Mouse (Mus musculus): ENCODE results near the gene Taldo1. TPM values are rescaled to one million over a fixed set of nuclear protein-coding genes. Genes with fewer than 3 reads are reported as not detected.
A peak's percentile ranks its signal among the peaks of the same experiment; 100 is the strongest.
"Not testable (repeated sequence)": the region's sequence is repeated elsewhere in the genome, so short reads cannot be mapped to it uniquely, and the experiment has no call there.

The Taldo1 gene
- polyA plus RNA-seq, 1 experiment from 2014 or later, result 378 TPM

- Histone ChIP-seq H3K9me3 (no peaks in the 10 kb centered on the region), H3K4me3 (peak overlapping the region; percentile 80), H3K27me3 (ENCODE audit: insufficient read depth, poor library complexity, severe bottlenecking) (peaks cover 9% of the 10 kb centered on the region; the same call in 1 of the 2 replicates), H3K4me1 (replicated peaks) (peaks cover 22% of the 10 kb centered on the region), H3K27ac (peak overlapping the region; percentile 89), H3K36me3 (peaks cover 21% of the 10 kb centered on the region)
- 40% methylated on average over 9 of the region's 9 CpGs for WGBS
- no peak for DNase-seq (ENCODE audit: low spot score)
Observed at GRCm38 (mm10) chr7:141392552-141393222, 688 bp downstream of the Taldo1 start.

GRCm38 (mm10) chr7:141394158-141394557 lies 2.2 kb downstream of the Taldo1 start:
- H3K36me3 ChIP-seq, result peaks cover 36% of the 10 kb centered on the region
- H3K27me3 ChIP-seq (ENCODE audit: insufficient read depth, poor library complexity, severe bottlenecking), result peaks cover 9% of the 10 kb centered on the region; the same call in 1 of the 2 replicates
- H3K4me3 ChIP-seq, result no peak overlapping the region
- no peaks in the 10 kb centered on the region for H3K9me3 ChIP-seq
- 91% methylated on average over 7 of the region's 7 CpGs for WGBS
- no peak overlapping the region for H3K27ac ChIP-seq
- no peak for DNase-seq (ENCODE audit: low spot score)
- H3K4me1 ChIP-seq (replicated peaks), result peaks cover 22% of the 10 kb centered on the region

GRCm38 (mm10) chr7:141394771-141395170 lies 2.8 kb downstream of the Taldo1 start:
- WGBS, result 24% methylated on average over 6 of the region's 6 CpGs
- Histone ChIP-seq H3K27me3 (ENCODE audit: insufficient read depth, poor library complexity, severe bottlenecking) (peaks cover 9% of the 10 kb centered on the region; the same call in 1 of the 2 replicates), H3K4me3 (no peak overlapping the region), H3K27ac (no peak overlapping the region), H3K9me3 (no peaks in the 10 kb centered on the region), H3K36me3 (peaks cover 42% of the 10 kb centered on the region), H3K4me1 (replicated peaks) (peaks cover 22% of the 10 kb centered on the region)
- DNase-seq (ENCODE audit: low spot score), result peak; percentile 82

- Histone ChIP-seq H3K9me3 (no peaks in the 10 kb centered on the region), H3K4me1 (replicated peaks) (peaks cover 22% of the 10 kb centered on the region), H3K27me3 (ENCODE audit: insufficient read depth, poor library complexity, severe bottlenecking) (peaks cover 6% of the 10 kb centered on the region; the same call in 1 of the 2 replicates), H3K27ac (no peak overlapping the region), H3K36me3 (peaks cover 48% of the 10 kb centered on the region), H3K4me3 (no peak overlapping the region)
- WGBS, result 82% methylated on average over 1 of the region's 1 CpGs
- no peak for DNase-seq (ENCODE audit: low spot score)
Observed at GRCm38 (mm10) chr7:141395348-141395747, 3.3 kb downstream of the Taldo1 start.

GRCm38 (mm10) chr7:141403305-141403704 lies 11.3 kb downstream of the Taldo1 start:
- DNase-seq (ENCODE audit: low spot score), result peak; percentile 54
- Histone ChIP-seq H3K27ac (no peak overlapping the region), H3K4me3 (no peak overlapping the region), H3K4me1 (replicated peaks) (no peaks in the 10 kb centered on the region), H3K36me3 (peaks cover 75% of the 10 kb centered on the region), H3K27me3 (ENCODE audit: insufficient read depth, poor library complexity, severe bottlenecking) (no peaks in the 10 kb centered on the region), H3K9me3 (0 out of 2 replicates have a peak, but pooled peaks cover 2% of the 10 kb centered on the region)
- WGBS, result 51% methylated on average over 5 of the region's 5 CpGs

GRCm38 (mm10) chr7:141405466-141405865 lies 13.5 kb downstream of the Taldo1 start:
- peaks cover 8% of the 10 kb centered on the region for H3K4me1 ChIP-seq (replicated peaks)
- no peak for DNase-seq (ENCODE audit: low spot score)
- H3K4me3 ChIP-seq, result no peak overlapping the region
- H3K36me3 ChIP-seq, result peaks cover 75% of the 10 kb centered on the region
- H3K27ac ChIP-seq, result no peak overlapping the region
- 85% methylated on average over 4 of the region's 4 CpGs for WGBS
- H3K9me3 ChIP-seq, result 0 out of 2 replicates have a peak, but pooled peaks cover 2% of the 10 kb centered on the region
- H3K27me3 ChIP-seq (ENCODE audit: insufficient read depth, poor library complexity, severe bottlenecking), result no peaks in the 10 kb centered on the region

- H3K4me1 ChIP-seq (replicated peaks); H3K27ac ChIP-seq; H3K9me3 ChIP-seq; H3K4me3 ChIP-seq; H3K27me3 ChIP-seq (ENCODE audit: insufficient read depth, poor library complexity, severe bottlenecking); DNase-seq (ENCODE audit: low spot score): not testable (repeated sequence)
- H3K36me3 ChIP-seq, result peaks cover 58% of the 10 kb centered on the region
- 97% methylated on average over 7 of the region's 7 CpGs for WGBS
Observed at GRCm38 (mm10) chr7:141407670-141408069, 15.7 kb downstream of the Taldo1 start.

GRCm38 (mm10) chr7:141408833-141409232 lies 16.8 kb downstream of the Taldo1 start:
- peak overlapping the region; percentile 37 for H3K27ac ChIP-seq
- 17% methylated on average over 11 of the region's 11 CpGs for WGBS

GRCm38 (mm10) chr7:141410631-141411030 lies 18.6 kb downstream of the Taldo1 start:
- H3K9me3 ChIP-seq, result 0 out of 2 replicates have a peak, but pooled peaks cover 2% of the 10 kb centered on the region
- no peaks in the 10 kb centered on the region for H3K27me3 ChIP-seq (ENCODE audit: insufficient read depth, poor library complexity, severe bottlenecking)
- H3K27ac ChIP-seq, result no peak overlapping the region
- peaks cover 41% of the 10 kb centered on the region for H3K36me3 ChIP-seq
- 92% methylated on average over 8 of the region's 8 CpGs for WGBS
- no peak for DNase-seq (ENCODE audit: low spot score)
- H3K4me1 ChIP-seq (replicated peaks), result peaks cover 30% of the 10 kb centered on the region
- no peak overlapping the region for H3K4me3 ChIP-seq

More at GRCm38 (mm10) chr7:141408833-141409232, 16.8 kb downstream of the Taldo1 start:
- Histone ChIP-seq H3K27me3 (ENCODE audit: insufficient read depth, poor library complexity, severe bottlenecking) (no peaks in the 10 kb centered on the region), H3K9me3 (0 out of 2 replicates have a peak, but pooled peaks cover 2% of the 10 kb centered on the region), H3K36me3 (peaks cover 46% of the 10 kb centered on the region), H3K4me3 (no peak overlapping the region), H3K4me1 (replicated peaks) (peaks cover 20% of the 10 kb centered on the region)
- peak; percentile 89 for DNase-seq (ENCODE audit: low spot score)

- Histone ChIP-seq H3K27me3 (ENCODE audit: insufficient read depth, poor library complexity, severe bottlenecking) (no peaks in the 10 kb centered on the region), H3K4me3 (no peak overlapping the region), H3K36me3 (peaks cover 38% of the 10 kb centered on the region), H3K4me1 (replicated peaks) (peaks cover 30% of the 10 kb centered on the region), H3K27ac (no peak overlapping the region), H3K9me3 (0 out of 2 replicates have a peak, but pooled peaks cover 2% of the 10 kb centered on the region)
- DNase-seq (ENCODE audit: low spot score), result no peak
- 100% methylated on average over 1 of the region's 1 CpGs for WGBS
Observed at GRCm38 (mm10) chr7:141411667-141412066, 19.7 kb downstream of the Taldo1 start.

- no peak for DNase-seq (ENCODE audit: low spot score)
- no peaks in the 10 kb centered on the region for H3K27me3 ChIP-seq (ENCODE audit: insufficient read depth, poor library complexity, severe bottlenecking)
- H3K4me3 ChIP-seq, result peak overlapping the region; percentile 69
- H3K27ac ChIP-seq, result peak overlapping the region; percentile 93
- no peaks in the 10 kb centered on the region for H3K9me3 ChIP-seq
- H3K4me1 ChIP-seq (replicated peaks), result peaks cover 30% of the 10 kb centered on the region
- peaks cover 26% of the 10 kb centered on the region for H3K36me3 ChIP-seq
- 4% methylated on average over 16 of the region's 16 CpGs for WGBS
Observed at GRCm38 (mm10) chr7:141413331-141413730, 21.3 kb downstream of the Taldo1 start.

GRCm38 (mm10) chr7:141413809-141414584 lies 22.0 kb downstream of the Taldo1 start, which contains the start of gene Gatd1:
Gatd1 (minus strand) TSS chr7:141414136.
- Histone ChIP-seq H3K9me3 (no peaks in the 10 kb centered on the region), H3K4me1 (replicated peaks) (peaks cover 28% of the 10 kb centered on the region), H3K4me3 (peak within 1 kb of the TSS; percentile 69), H3K27me3 (ENCODE audit: insufficient read depth, poor library complexity, severe bottlenecking) (no peaks in the 10 kb centered on the region), H3K36me3 (peaks cover 20% of the 10 kb centered on the region), H3K27ac (peak within 1 kb of the TSS; percentile 93)
- peak; percentile 100 for DNase-seq (ENCODE audit: low spot score)
- under 1% methylated on average over 56 of the region's 56 CpGs for WGBS

Measured in hindbrain, embryonic 10.5 days (tissue).